Mouse (Mus musculus): Measurements from ENCODE around the gene Anxa5. TPM values are rescaled to one million over a fixed set of nuclear protein-coding genes. Genes with fewer than 3 reads are reported as not detected.

Gene Anxa5
- total and polyA plus RNA-seq, 3 experiments: 40.7 to 111 TPM; not detected in 1

- DNase-seq (ENCODE audit: low read depth, low spot score): no peak
- peaks cover 7 to 27% of the 10 kb centered on the region in 2 experiments for H3K4me1 ChIP-seq (ENCODE audit: control insufficient read depth in 1 of 2, insufficient read depth in 2 of 2, low read length in 2 of 2)
- TF ChIP-seq ELF1 (IDR thresholded peaks at IDR 0.05; ENCODE audit: low read depth, low read length) (no peak), SMC3 (IDR thresholded peaks at IDR 0.05; ENCODE audit: low read depth, low read length) (no peak), CTCF (IDR thresholded peaks at IDR 0.05 in 2 of 3, conservative IDR thresholded peaks at IDR 0.05 in 1 of 3; ENCODE audit: control insufficient read depth in 1 of 3, insufficient read depth in 1 of 3, low read depth in 2 of 3, low read length in 3 of 3, poor library complexity in 1 of 3, severe bottlenecking in 1 of 3) (no peak), HCFC1 (IDR thresholded peaks at IDR 0.05; ENCODE audit: low read depth, low read length) (no peak), JUND (IDR thresholded peaks at IDR 0.05; ENCODE audit: low read depth, low read length) (no peak), GATA1 (IDR thresholded peaks at IDR 0.05; ENCODE audit: low read depth, low read length) (no peak), MAX (IDR thresholded peaks at IDR 0.05; ENCODE audit: low read length) (no peak), POLR2A (IDR thresholded peaks at IDR 0.05; ENCODE audit: control insufficient read depth in 1 of 2, insufficient read depth in 1 of 2, low read depth in 1 of 2, low read length in 2 of 2, poor library complexity in 1 of 2) (no peak), CHD1 (IDR thresholded peaks at IDR 0.05; ENCODE audit: low read depth, low read length) (no peak), TBP (IDR thresholded peaks at IDR 0.05; ENCODE audit: low read depth, low read length) (no peak), MEF2A (IDR thresholded peaks at IDR 0.05; ENCODE audit: extremely low read depth, insufficient replicate concordance, low read depth, low read length, poor library complexity, severe bottlenecking) (no peak), ZKSCAN1 (IDR thresholded peaks at IDR 0.05; ENCODE audit: low read depth, low read length) (no peak), ZMIZ1 (IDR thresholded peaks at IDR 0.05; ENCODE audit: low read depth, low read length) (no peak), USF2 (IDR thresholded peaks at IDR 0.05; ENCODE audit: borderline replicate concordance in 1 of 2, insufficient read depth in 1 of 2, low read depth in 1 of 2, low read length in 2 of 2) (no peak), TAL1 (IDR thresholded peaks at IDR 0.05; ENCODE audit: low read length) (no peak), NELFE (IDR thresholded peaks at IDR 0.05; ENCODE audit: low read depth, low read length) (no peak)
Observed at GRCm38 (mm10) chr3:36471856-36472255, 3.8 kb downstream of the Anxa5 start.

GRCm38 (mm10) chr3:36468871-36469270 lies 6.8 kb downstream of the Anxa5 start:
- H3K4me3 ChIP-seq (ENCODE audit: control insufficient read depth in 1 of 2, insufficient read depth in 1 of 2, low read depth in 2 of 2, low read length in 2 of 2): no peak overlapping the region
- TF ChIP-seq TCF12 (IDR thresholded peaks at IDR 0.05; ENCODE audit: low read depth, low read length) (no peak), MAFK (IDR thresholded peaks at IDR 0.05; ENCODE audit: borderline replicate concordance, low read depth, low read length) (no peak), NELFE (IDR thresholded peaks at IDR 0.05; ENCODE audit: low read depth, low read length) (no peak), BHLHE40 (IDR thresholded peaks at IDR 0.05; ENCODE audit: borderline replicate concordance, low read depth, low read length) (no peak), E2F4 (IDR thresholded peaks at IDR 0.05; ENCODE audit: borderline replicate concordance, low read depth, low read length) (no peak)
- peaks cover 5 to 26% of the 10 kb centered on the region in 2 experiments for H3K4me1 ChIP-seq (ENCODE audit: control insufficient read depth in 1 of 2, insufficient read depth in 2 of 2, low read length in 2 of 2)

More at GRCm38 (mm10) chr3:36471856-36472255, 3.8 kb downstream of the Anxa5 start:
- H3K9ac ChIP-seq (ENCODE audit: control insufficient read depth, low read depth, low read length, poor library complexity, severe bottlenecking): no peak overlapping the region
- no peaks in the 10 kb centered on the region for H3K9me3 ChIP-seq (replicated peaks; ENCODE audit: insufficient read depth, low read length)
- H3K27me3 ChIP-seq (ENCODE audit: control insufficient read depth in 1 of 2, insufficient read depth in 2 of 2, low read length in 2 of 2): no peaks in the 10 kb centered on the region
- H3K27ac ChIP-seq (ENCODE audit: control insufficient read depth, low read depth, low read length): no peak overlapping the region
- no peak overlapping the region for H3K4me3 ChIP-seq (ENCODE audit: control insufficient read depth in 1 of 2, insufficient read depth in 1 of 2, low read depth in 2 of 2, low read length in 2 of 2)
- no peaks in the 10 kb centered on the region; the same call in 1 of the 2 replicates for H3K79me2 ChIP-seq (ENCODE audit: control insufficient read depth, insufficient read depth, low read length, poor library complexity)
- peaks cover 0 to 24% of the 10 kb centered on the region in 2 experiments; a peak in 2 of 4 replicates for H3K36me3 ChIP-seq (ENCODE audit: control insufficient read depth in 1 of 2, insufficient read depth in 2 of 2, low read length in 2 of 2)

More at GRCm38 (mm10) chr3:36468871-36469270, 6.8 kb downstream of the Anxa5 start:
- Histone ChIP-seq H3K9ac (ENCODE audit: control insufficient read depth, low read depth, low read length, poor library complexity, severe bottlenecking) (no peak overlapping the region), H3K36me3 (ENCODE audit: control insufficient read depth in 1 of 2, insufficient read depth in 2 of 2, low read length in 2 of 2) (peaks cover 0 to 18% of the 10 kb centered on the region in 2 experiments; a peak in 3 of 4 replicates), H3K27ac (ENCODE audit: control insufficient read depth, low read depth, low read length) (no peak overlapping the region), H3K27me3 (ENCODE audit: control insufficient read depth in 1 of 2, insufficient read depth in 2 of 2, low read length in 2 of 2) (no peaks in the 10 kb centered on the region), H3K79me2 (ENCODE audit: control insufficient read depth, insufficient read depth, low read length, poor library complexity) (no peaks in the 10 kb centered on the region), H3K9me3 (replicated peaks; ENCODE audit: insufficient read depth, low read length) (no peaks in the 10 kb centered on the region)
- DNase-seq (ENCODE audit: low read depth, low spot score): no peak
